Mouse (Mus musculus) midbrain, embryonic 12.5 days (tissue): ENCODE results near the gene Tshz2. TPM values are rescaled to one million over a fixed set of nuclear protein-coding genes. Genes with fewer than 3 reads are reported as not detected.

Experiments used
- ATAC-seq: fragments of 200-750 bp; cut with Nextera tagmentation; 2 replicates; pipeline ENCODE4 v1.8.0; 2017; ENCODE audit warnings: low read depth, moderate TSS enrichment, moderate library complexity; ENCODE audit not compliant: low FRiP score
- H3K27ac ChIP-seq: fragments of 300-500 bp; sonication (generic); replicated peaks from 2 replicates; pipeline ENCODE4 v1.5.1; 2016; ENCODE audit warnings: mild to moderate bottlenecking
- H3K27me3 ChIP-seq: fragments of 300-500 bp; sonication (generic); 2 replicates; pipeline ENCODE4 v1.6.1; 2016; ENCODE audit warnings: mild to moderate bottlenecking
- H3K36me3 ChIP-seq: fragments of 300-500 bp; sonication (generic); 2 replicates; pipeline ENCODE4 v1.6.1; 2016
- H3K4me1 ChIP-seq: fragments of 300-500 bp; sonication (generic); 2 replicates; pipeline ENCODE4 v1.6.1; 2016
- H3K4me2 ChIP-seq: fragments of 300-500 bp; sonication (generic); replicated peaks from 2 replicates; pipeline ENCODE4 v1.6.1; 2016; ENCODE audit warnings: mild to moderate bottlenecking, moderate library complexity
- H3K4me3 ChIP-seq: fragments of 300-500 bp; sonication (generic); 2 replicates; pipeline ENCODE4 v1.5.1; 2016; ENCODE audit warnings: mild to moderate bottlenecking
- H3K9ac ChIP-seq: fragments of 300-500 bp; sonication (generic); replicated peaks from 2 replicates; pipeline ENCODE4 v1.6.1; 2016; ENCODE audit warnings: mild to moderate bottlenecking, moderate library complexity
- H3K9me3 ChIP-seq: fragments of 300-500 bp; sonication (generic); 2 replicates; pipeline ENCODE4 v1.6.1; 2016; ENCODE audit warnings: mild to moderate bottlenecking
- WGBS: fragments of 180-500 bp; shearing (Covaris S2); methylation state at CpG from one replicate; pipeline ENCODE4 v1.1.7; 2016; 5-methylcytosine and 5-hydroxymethylcytosine counted together
- polyA plus RNA-seq: library from polyadenylated mRNA; unstranded; fragments of >200 nt; fragmentation: Nextera tagmentation; extraction: Ambion mirVana; gene quantifications from 2 replicates; pipeline ENCODE4 v1.2.1, GENCODE M21; 2016

Gene Tshz2
- polyA plus RNA-seq, 1 experiment from 2014 or later: 6.0 TPM

DNA sequence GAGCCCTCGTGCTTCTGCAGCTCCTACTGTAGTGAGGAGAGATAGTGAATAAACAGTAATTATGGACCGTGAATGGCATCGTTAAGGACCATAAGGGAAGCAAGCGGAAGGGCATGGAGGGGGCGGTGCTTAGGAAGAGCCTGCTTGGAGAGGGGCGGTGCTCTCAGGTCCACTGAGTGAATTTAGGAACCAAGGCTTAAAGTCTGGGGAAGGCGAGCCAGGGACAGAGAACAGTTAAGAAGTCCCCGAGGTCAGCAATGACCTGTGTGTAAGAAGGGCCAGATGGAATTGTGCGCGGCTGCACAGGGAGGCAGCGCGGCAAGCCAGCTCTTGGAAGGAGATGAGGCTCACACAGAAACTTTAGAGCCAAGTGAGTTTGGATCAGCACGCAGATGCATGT is 354.4 kb downstream of the Tshz2 start:
- no peak overlapping the region for H3K4me2 ChIP-seq
- no peak overlapping the region for H3K4me3 ChIP-seq
- no peaks in the 10 kb centered on the region for H3K9me3 ChIP-seq
- H3K4me1 ChIP-seq: no peaks in the 10 kb centered on the region
- H3K27ac ChIP-seq: no peak overlapping the region
- no peaks in the 10 kb centered on the region for H3K27me3 ChIP-seq
- 80% methylated on average over 13 of the region's 13 CpGs for WGBS
- no peak for ATAC-seq
- H3K36me3 ChIP-seq: no peaks in the 10 kb centered on the region
- H3K9ac ChIP-seq: no peak overlapping the region

DNA sequence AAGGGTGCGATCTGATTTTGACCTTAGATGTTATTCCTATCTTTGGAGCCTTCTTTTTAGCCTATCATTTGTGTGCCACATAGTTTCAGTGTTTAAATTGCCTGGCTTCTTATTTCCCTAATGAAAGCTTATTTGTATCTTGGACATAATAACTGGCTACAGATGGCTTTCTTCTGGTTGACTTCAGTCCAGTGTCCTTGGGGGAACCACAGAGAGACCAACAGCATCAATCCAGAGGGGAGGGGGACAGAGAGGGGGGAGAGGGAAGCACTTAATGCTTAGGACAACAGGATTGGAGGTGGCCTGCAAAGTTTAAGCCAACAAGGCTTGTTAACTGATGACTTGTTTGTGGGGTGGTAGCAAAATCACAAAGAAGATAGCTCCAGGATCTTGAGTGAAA is 356.4 kb downstream of the Tshz2 start:
- Histone ChIP-seq H3K36me3 (no peaks in the 10 kb centered on the region), H3K4me2 (no peak overlapping the region), H3K4me1 (no peaks in the 10 kb centered on the region), H3K9me3 (no peaks in the 10 kb centered on the region), H3K4me3 (no peak overlapping the region), H3K9ac (no peak overlapping the region), H3K27ac (no peak overlapping the region), H3K27me3 (no peaks in the 10 kb centered on the region)
- ATAC-seq: no peak
- WGBS: 93% methylated on average over 1 of the region's 1 CpGs

DNA sequence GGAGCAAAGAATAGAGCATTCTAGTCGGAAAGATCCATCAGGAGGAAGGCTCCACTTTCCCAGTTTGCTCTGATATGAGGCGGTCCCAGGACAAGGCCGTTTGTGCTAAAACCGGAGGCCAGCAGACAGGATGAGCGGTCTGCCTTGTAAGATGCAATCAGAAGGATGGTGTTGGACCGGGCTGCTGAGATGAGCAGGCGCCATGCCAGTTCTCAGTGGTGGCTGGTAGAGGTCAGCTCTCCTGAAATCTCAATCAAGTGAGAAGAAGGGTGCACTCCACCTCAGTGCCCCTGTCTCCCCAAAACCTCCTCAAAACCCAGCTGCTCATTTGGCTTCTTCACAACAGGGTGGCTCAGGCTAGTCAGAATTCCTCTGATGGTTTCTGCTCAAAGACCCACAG is 358.2 kb downstream of the Tshz2 start:
- Histone ChIP-seq H3K36me3 (no peaks in the 10 kb centered on the region), H3K9me3 (no peaks in the 10 kb centered on the region), H3K27me3 (no peaks in the 10 kb centered on the region), H3K4me3 (no peak overlapping the region), H3K9ac (no peak overlapping the region), H3K4me1 (peaks cover 4% of the 10 kb centered on the region), H3K4me2 (no peak overlapping the region), H3K27ac (no peak overlapping the region)
- no peak for ATAC-seq
- 92% methylated on average over 7 of the region's 7 CpGs for WGBS

DNA sequence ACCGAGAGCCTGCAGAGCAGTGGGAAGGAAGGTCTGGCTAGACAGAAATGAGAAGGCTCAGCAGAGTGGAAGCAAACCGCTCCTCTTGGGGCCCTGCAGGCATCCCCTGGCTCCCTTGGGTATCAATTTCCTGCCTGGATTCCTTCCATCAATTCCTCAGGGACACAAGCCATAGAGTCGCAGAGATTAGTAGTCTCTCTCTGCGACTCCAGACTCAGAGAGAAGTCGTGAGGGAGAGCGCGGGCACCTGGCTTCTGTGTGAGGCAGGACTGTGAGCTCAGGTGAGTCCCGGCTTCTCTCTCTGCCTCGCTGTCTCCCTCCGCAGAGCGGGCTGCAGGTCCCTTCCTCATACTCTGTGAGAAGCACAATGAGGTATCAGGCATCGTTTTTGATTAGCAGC is 363.2 kb downstream of the Tshz2 start:
- H3K4me1 ChIP-seq: peaks cover 38% of the 10 kb centered on the region
- WGBS: 56% methylated on average over 12 of the region's 12 CpGs
- H3K27ac ChIP-seq: no peak overlapping the region
- no peaks in the 10 kb centered on the region for H3K36me3 ChIP-seq
- no peak overlapping the region for H3K4me3 ChIP-seq
- H3K9ac ChIP-seq: no peak overlapping the region
- no peaks in the 10 kb centered on the region for H3K9me3 ChIP-seq
- H3K4me2 ChIP-seq: no peak overlapping the region
- ATAC-seq: no peak
- H3K27me3 ChIP-seq: no peaks in the 10 kb centered on the region

DNA sequence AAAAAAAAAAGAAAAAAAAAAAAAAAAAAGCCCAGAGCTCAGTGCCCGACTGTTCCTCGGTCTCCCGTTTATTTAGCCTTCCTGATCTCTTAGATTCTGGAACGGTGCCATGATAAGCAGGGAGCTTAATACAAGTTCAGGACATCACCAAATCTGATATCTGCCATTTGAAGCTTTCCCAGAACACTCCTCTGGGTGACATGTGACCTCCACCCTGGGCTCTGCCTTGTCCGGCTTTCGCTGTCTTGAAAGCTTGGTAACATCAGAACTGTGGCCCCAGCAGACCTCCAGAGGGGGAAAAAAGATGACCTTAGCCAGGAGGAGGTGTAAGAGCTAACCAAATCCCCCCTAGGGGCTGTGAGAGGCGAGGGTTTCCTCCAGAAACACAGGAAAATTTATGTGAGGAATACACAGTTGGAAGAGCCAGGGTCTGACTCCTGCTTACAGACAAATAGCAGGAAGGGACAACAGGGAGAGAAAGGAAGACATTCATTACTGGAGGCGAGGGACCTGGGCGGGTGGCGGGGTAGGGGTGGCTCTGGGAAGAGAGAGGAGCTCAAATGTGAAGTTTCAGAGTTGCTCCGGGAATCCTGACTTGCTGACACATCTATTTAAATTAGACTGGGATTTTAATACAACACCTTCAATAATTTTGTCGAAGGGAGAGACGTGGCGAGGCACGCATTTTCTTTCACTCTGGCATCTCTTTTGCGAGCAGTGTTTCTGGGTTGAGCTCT is 363.9 kb downstream of the Tshz2 start:
- H3K4me2 ChIP-seq: no peak overlapping the region
- H3K9ac ChIP-seq: no peak overlapping the region
- no peaks in the 10 kb centered on the region for H3K36me3 ChIP-seq
- no peaks in the 10 kb centered on the region for H3K27me3 ChIP-seq
- peaks cover 38% of the 10 kb centered on the region for H3K4me1 ChIP-seq
- H3K4me3 ChIP-seq: no peak overlapping the region
- H3K9me3 ChIP-seq: no peaks in the 10 kb centered on the region
- H3K27ac ChIP-seq: 0 out of 2 replicates have a peak overlapping the region, but pooled peaks have one; percentile 1
- WGBS: 61% methylated on average over 16 of the region's 16 CpGs
- ATAC-seq: no peak

DNA sequence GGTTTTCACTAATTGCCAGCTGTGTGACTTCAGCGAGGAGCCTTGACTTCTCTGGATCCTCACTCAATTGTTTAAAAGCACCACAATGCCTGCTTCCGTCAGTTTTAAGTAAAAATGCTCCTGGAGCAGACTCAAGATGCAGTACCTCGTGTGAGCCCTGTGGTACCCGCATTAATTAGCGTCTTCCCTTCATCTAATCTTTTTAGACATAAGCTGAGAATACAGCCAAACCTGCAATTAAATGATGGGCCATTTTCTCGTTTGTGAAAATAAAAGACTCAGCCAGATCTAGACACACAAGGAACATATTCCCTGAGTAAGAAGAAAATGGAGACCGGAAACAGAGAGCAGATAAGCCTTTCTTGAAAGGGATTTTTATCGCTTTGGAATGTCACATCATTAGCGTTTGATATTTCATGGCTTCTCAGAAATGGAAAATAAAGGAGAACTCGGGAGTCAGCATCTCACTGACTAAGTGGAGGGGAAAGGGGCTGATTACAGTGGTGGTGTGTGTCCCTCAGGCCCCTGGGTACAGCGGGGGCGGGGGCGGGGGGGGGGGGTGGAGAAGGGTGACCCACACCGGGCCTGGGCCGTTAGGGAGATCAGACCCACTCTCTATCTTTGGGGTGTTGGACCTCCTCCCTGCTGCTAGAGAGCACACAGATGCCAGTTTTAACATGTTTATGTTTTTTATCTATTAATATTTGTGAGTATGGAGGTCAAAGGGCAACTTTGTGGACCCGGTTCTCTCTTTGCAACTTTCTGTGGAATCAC is 364.6 kb downstream of the Tshz2 start:
- Histone ChIP-seq H3K4me2 (no peak overlapping the region), H3K9me3 (no peaks in the 10 kb centered on the region), H3K27ac (peak overlapping the region; percentile 83; the same call in 1 of the 2 replicates), H3K9ac (no peak overlapping the region), H3K27me3 (no peaks in the 10 kb centered on the region), H3K36me3 (no peaks in the 10 kb centered on the region), H3K4me1 (peaks cover 40% of the 10 kb centered on the region), H3K4me3 (no peak overlapping the region)
- ATAC-seq: no peak
- WGBS: 68% methylated on average over 16 of the region's 16 CpGs

DNA sequence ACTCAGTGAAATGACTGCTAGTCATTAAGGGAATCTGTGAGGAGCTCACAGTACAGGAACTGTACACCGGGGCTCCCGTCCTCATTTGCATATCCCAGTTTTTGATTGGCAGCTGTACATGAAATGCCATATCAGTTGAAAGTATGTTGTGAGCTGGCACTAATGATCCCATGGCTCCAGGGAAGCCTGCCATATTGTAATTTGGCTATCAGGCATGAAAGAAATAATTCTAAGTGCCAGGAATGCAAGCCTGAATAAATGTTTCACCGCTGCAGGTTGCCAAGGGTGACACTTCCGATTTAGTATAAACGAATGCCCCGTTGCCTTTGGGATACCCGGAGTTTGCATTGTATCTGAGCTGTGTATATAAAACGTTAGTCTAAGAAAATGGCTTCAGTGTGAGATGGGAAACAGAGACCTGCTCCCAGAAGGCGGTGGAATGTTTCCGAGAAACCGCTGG is 366.1 kb downstream of the Tshz2 start:
- Histone ChIP-seq H3K27me3 (no peaks in the 10 kb centered on the region), H3K4me3 (no peak overlapping the region), H3K9me3 (no peaks in the 10 kb centered on the region), H3K27ac (peak overlapping the region; percentile 83), H3K36me3 (no peaks in the 10 kb centered on the region), H3K4me2 (0 out of 2 replicates have a peak overlapping the region, but pooled peaks have one; percentile 7), H3K9ac (no peak overlapping the region), H3K4me1 (peaks cover 54% of the 10 kb centered on the region)
- 39% methylated on average over 11 of the region's 11 CpGs for WGBS
- no peak; the same call in 1 of the 2 replicates for ATAC-seq

DNA sequence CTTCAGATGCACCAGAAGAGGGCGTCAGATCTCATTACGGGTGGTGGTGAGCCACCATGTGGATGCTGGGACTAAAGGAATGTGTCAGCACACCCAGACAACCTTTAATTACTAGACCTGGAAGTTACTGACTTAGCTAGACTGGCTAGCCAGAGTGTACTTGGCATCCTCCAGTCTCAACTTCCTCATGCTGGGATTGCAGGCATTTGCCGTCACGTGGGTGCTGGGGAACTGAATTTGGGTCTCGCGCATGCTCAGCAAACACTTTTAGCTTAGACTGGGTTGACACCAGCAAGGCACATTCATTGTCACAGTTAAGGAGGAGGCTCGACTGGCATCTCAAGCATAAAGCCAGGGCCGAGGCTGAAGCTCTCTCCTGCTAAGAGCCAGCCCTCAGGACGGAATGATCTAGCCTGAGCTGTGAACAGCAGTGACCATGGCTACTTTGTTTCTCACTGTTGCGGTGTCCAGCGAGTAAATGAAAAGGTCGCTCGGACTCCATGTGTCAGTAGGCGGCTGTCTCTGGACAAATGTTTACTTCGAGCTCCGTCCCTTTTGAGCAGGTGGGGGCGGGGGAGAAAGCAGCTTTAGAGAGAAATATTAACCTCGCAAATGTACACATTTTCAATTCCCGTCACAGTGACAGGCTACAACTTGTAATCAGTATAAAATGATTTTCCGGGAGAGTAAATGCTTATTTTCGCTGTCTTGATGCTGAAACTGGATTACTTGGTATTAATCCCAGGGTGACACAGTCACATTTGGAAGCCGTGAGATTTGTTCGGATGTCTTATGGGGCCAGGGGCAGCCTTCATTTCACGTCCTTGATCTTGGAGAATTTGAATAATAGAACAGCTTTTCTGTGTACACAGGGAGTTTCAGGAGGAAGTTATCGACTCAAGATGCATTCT is 370.0 kb downstream of the Tshz2 start:
- Histone ChIP-seq H3K27me3 (peaks cover 14% of the 10 kb centered on the region; the same call in 1 of the 2 replicates), H3K27ac (peak overlapping the region; percentile 63)
- 42% methylated on average over 25 of the region's 25 CpGs for WGBS

DNA sequence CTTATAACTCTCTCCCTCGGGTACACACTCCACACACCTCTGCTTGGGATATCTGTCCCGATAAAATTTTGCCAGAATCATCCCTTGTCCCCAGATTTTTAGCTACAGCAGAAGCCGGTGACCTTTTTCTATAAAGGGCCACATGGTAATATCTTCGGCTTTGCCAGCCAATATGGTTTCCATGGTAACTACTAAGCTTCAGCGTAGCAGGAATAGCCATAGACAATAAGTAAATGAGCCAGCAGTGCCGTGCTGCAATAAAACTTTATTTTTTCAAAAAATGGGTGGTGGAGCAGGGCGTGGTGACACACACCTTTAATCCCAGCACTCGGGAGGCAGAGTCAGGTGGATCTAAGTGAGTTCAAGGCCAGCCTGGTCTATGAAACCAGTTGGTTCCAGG is 370.9 kb downstream of the Tshz2 start:
- Histone ChIP-seq H3K36me3 (no peaks in the 10 kb centered on the region), H3K4me1 (peaks cover 29% of the 10 kb centered on the region), H3K9me3 (peaks cover 4% of the 10 kb centered on the region; the same call in 1 of the 2 replicates), H3K27ac (peak overlapping the region; percentile 63), H3K9ac (no peak overlapping the region), H3K4me3 (no peak overlapping the region), H3K27me3 (peaks cover 14% of the 10 kb centered on the region; the same call in 1 of the 2 replicates), H3K4me2 (peak overlapping the region; percentile 36; the same call in 1 of the 2 replicates)
- ATAC-seq: no peak
- WGBS: 42% methylated on average over 8 of the region's 8 CpGs

More for the DNA sequence above, 370.0 kb downstream of the Tshz2 start:
- no peaks in the 10 kb centered on the region for H3K9me3 ChIP-seq
- H3K4me1 ChIP-seq: peaks cover 36% of the 10 kb centered on the region
- H3K36me3 ChIP-seq: no peaks in the 10 kb centered on the region
- H3K4me3 ChIP-seq: 0 out of 2 replicates have a peak overlapping the region, but pooled peaks have one; percentile 1
- H3K9ac ChIP-seq: no peak overlapping the region
- ATAC-seq: no peak
- peak overlapping the region; percentile 36 for H3K4me2 ChIP-seq

DNA sequence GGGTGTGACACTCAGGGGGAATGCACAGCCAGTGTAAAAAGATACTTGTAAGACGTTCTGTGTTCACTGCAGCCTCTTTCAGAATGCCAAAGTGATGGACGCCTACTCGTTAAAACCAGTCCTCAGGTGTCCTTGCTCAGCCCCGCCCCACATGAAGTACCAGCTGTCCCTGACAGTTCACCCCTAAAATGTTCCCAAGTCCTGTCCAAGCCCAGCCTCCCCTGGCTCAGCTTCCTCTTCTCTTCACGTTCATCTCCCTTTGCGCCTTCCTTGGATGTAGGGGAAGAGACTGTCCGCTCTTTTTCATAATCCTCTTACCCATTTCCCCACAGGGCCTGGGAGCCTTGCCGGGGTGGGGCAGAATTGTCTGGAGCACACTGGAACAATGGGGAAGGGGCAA is 374.0 kb downstream of the Tshz2 start:
- WGBS: 68% methylated on average over 8 of the region's 8 CpGs
- Histone ChIP-seq H3K4me1 (peaks cover 38% of the 10 kb centered on the region), H3K27me3 (peaks cover 17% of the 10 kb centered on the region; the same call in 1 of the 2 replicates), H3K4me2 (no peak overlapping the region), H3K9me3 (peaks cover 6% of the 10 kb centered on the region; the same call in 1 of the 2 replicates), H3K9ac (no peak overlapping the region), H3K4me3 (no peak overlapping the region), H3K36me3 (no peaks in the 10 kb centered on the region), H3K27ac (no peak overlapping the region)
- no peak for ATAC-seq

DNA sequence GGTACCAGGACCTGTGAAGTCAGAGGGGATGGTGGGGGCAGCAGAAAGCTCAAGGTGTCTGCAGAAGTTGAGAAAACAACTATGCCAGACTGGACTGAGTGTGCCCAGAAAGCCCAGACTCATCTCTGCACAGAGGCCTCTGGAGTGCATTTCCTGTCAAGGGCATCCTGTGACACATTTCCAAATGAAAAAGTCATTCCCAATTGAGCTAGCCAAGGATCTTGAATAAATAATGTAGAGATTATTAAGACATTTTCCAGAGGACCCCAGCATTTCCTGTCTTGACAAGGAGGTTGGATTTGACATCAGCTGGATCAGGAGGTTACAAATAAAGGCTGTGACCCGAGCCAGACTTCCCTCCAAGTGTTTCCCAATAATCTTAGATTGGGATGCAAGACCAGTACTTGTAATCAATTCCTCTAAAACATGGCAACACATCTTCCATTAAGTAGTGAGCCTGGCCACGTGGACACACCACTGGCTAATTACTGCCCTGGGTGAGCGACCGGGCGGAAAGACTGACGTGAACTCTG is 374.7 kb downstream of the Tshz2 start:
- H3K36me3 ChIP-seq: no peaks in the 10 kb centered on the region
- peaks cover 17% of the 10 kb centered on the region; the same call in 1 of the 2 replicates for H3K27me3 ChIP-seq
- peaks cover 42% of the 10 kb centered on the region for H3K4me1 ChIP-seq
- no peak overlapping the region for H3K4me2 ChIP-seq
- no peak for ATAC-seq
- H3K4me3 ChIP-seq: no peak overlapping the region
- 72% methylated on average over 6 of the region's 6 CpGs for WGBS
- no peak overlapping the region for H3K27ac ChIP-seq
- peaks cover 6% of the 10 kb centered on the region; the same call in 1 of the 2 replicates for H3K9me3 ChIP-seq
- no peak overlapping the region for H3K9ac ChIP-seq
